Mouse (Mus musculus): ENCODE measurements around the gene Tmem209. TPM values are rescaled to one million over a fixed set of nuclear protein-coding genes. Genes with fewer than 3 reads are reported as not detected.

Tmem209 gene
- polyA plus RNA-seq, 1 experiment from 2014 or later, result 31.0 TPM

- ATAC-seq (ENCODE audit: low read depth) (no peak), DNase-seq (ENCODE audit: low spot score) (no peak)
- no peaks in the 10 kb centered on the region for H3K9me3 ChIP-seq (ENCODE audit: control insufficient read depth, low read length)
- no peaks in the 10 kb centered on the region for H3K36me3 ChIP-seq (ENCODE audit: control insufficient read depth, insufficient read depth, low read length)
- 24% methylated on average over 3 of the region's 7 CpGs for WGBS
- H3K9ac ChIP-seq (ENCODE audit: low read depth, low read length), result no peak overlapping the region
- no peak overlapping the region for H3K4me2 ChIP-seq (ENCODE audit: low read depth, low read length)
- H3K27ac ChIP-seq (replicated peaks; ENCODE audit: low read depth, low read length), result no peak overlapping the region
- H3K27me3 ChIP-seq (replicated peaks; ENCODE audit: control insufficient read depth, insufficient read depth, low read length), result no peaks in the 10 kb centered on the region
- H3K4me1 ChIP-seq (ENCODE audit: control insufficient read depth, insufficient read depth, low read length), result peaks cover 31% of the 10 kb centered on the region
- no peak overlapping the region for H3K4me3 ChIP-seq (ENCODE audit: low read depth, low read length)
Measured at GRCm38 (mm10) chr6:30462822-30463221, 46.8 kb downstream of the Tmem209 start.

DNA sequence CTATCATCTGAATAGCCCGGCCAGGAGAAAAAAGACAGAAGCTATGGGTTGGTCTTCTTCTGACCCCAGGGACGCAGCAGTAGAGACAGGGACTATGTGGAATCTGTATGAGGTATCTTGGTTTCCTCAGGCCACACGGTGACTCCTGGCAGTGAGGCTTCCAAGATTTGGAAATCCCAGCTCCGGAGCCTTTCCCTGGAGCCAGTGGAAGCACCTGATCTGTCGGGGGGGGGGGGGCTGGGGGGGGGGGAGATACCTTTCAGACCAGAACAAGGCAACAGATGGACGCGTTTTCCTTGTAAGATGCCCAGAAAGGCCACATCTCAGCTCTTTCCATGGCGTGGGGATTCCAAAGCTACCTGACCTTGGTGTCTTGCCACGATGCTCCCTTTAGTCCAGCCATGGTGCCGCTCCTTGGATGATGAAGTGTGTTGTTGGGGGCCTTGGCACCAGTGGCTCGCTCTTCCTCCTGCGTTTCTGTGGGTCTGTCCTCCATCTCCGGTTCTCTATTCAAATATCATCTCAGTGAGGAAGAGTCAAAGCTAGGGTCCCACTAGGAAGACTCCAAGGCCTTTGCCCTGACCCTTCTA lies 47.7 kb downstream of the Tmem209 start:
- H3K4me2 ChIP-seq (ENCODE audit: low read depth, low read length), result no peak overlapping the region
- H3K9ac ChIP-seq (ENCODE audit: low read depth, low read length), result no peak overlapping the region
- no peaks in the 10 kb centered on the region for H3K36me3 ChIP-seq (ENCODE audit: control insufficient read depth, insufficient read depth, low read length)
- DNase-seq (ENCODE audit: low spot score) (no peak), ATAC-seq (ENCODE audit: low read depth) (no peak)
- H3K4me3 ChIP-seq (ENCODE audit: low read depth, low read length), result no peak overlapping the region
- 85% methylated on average over 12 of the region's 13 CpGs for WGBS
- H3K9me3 ChIP-seq (ENCODE audit: control insufficient read depth, low read length), result no peaks in the 10 kb centered on the region
- H3K4me1 ChIP-seq (ENCODE audit: control insufficient read depth, insufficient read depth, low read length), result peaks cover 31% of the 10 kb centered on the region
- no peaks in the 10 kb centered on the region for H3K27me3 ChIP-seq (replicated peaks; ENCODE audit: control insufficient read depth, insufficient read depth, low read length)
- no peak overlapping the region for H3K27ac ChIP-seq (replicated peaks; ENCODE audit: low read depth, low read length)

DNA sequence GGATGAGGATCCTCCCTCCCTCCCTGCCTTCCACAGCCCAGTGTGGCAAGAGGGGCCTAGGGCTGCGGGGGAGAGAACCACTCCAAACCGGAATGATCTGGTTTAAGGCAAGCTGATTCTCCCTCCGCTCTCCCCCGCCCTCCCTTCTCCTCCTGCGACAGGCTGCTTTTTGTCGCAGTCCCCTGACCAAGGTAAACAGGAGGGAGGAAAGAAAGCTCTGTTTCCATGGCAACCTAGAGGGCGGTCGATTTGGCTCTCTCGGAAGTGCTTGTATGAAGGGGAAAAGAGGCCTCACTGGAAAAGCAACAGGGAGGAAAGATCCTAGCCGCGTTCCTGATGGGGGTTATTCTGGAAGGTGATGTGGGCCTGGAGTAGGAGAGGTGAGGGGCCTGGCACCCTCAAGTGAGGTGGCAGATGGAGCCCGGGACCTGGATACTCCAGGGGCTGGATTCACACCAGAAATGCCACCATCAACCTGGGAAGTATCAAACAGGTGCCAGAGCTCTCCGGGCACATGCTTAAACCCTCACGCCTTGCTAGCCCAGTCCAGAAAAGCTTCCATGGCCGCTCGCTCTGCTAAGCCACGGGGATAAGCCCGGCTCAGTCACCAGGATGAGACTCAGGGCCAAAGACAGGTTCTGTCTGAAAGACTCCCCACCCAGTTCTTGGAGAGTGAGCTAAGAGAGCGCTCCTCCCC lies 48.7 kb downstream of the Tmem209 start:
- H3K27me3 ChIP-seq (replicated peaks; ENCODE audit: control insufficient read depth, insufficient read depth, low read length), result no peaks in the 10 kb centered on the region

GRCm38 (mm10) chr6:30459811-30460749 lies 49.5 kb downstream of the Tmem209 start:
- 7% methylated on average over 40 of the region's 40 CpGs for WGBS
- H3K4me3 ChIP-seq (ENCODE audit: low read depth, low read length), result peak overlapping the region; percentile 45
- ATAC-seq (ENCODE audit: low read depth) (peak; percentile 20; the same call in 1 of the 2 replicates), DNase-seq (ENCODE audit: low spot score) (peak; percentile 84)
- H3K9me3 ChIP-seq (ENCODE audit: control insufficient read depth, low read length), result no peaks in the 10 kb centered on the region
- H3K27ac ChIP-seq (replicated peaks; ENCODE audit: low read depth, low read length), result peak overlapping the region; percentile 96
- H3K4me2 ChIP-seq (ENCODE audit: low read depth, low read length), result peak overlapping the region; percentile 72
- peaks cover 31% of the 10 kb centered on the region for H3K4me1 ChIP-seq (ENCODE audit: control insufficient read depth, insufficient read depth, low read length)
- no peaks in the 10 kb centered on the region for H3K27me3 ChIP-seq (replicated peaks; ENCODE audit: control insufficient read depth, insufficient read depth, low read length)
- peak overlapping the region; percentile 73 for H3K9ac ChIP-seq (ENCODE audit: low read depth, low read length)
- H3K36me3 ChIP-seq (ENCODE audit: control insufficient read depth, insufficient read depth, low read length), result peaks cover 8% of the 10 kb centered on the region

More for the DNA sequence above, 48.7 kb downstream of the Tmem209 start:
- DNase-seq (ENCODE audit: low spot score), result peak; percentile 96
- H3K4me3 ChIP-seq (ENCODE audit: low read depth, low read length), result no peak overlapping the region
- WGBS, result 17% methylated on average over 17 of the region's 19 CpGs
- H3K9me3 ChIP-seq (ENCODE audit: control insufficient read depth, low read length), result no peaks in the 10 kb centered on the region
- H3K9ac ChIP-seq (ENCODE audit: low read depth, low read length), result peak overlapping the region; percentile 73
- ATAC-seq (ENCODE audit: low read depth), result peak; percentile 92
- H3K27ac ChIP-seq (replicated peaks; ENCODE audit: low read depth, low read length), result peak overlapping the region; percentile 96
- peaks cover 31% of the 10 kb centered on the region for H3K4me1 ChIP-seq (ENCODE audit: control insufficient read depth, insufficient read depth, low read length)
- H3K4me2 ChIP-seq (ENCODE audit: low read depth, low read length), result peak overlapping the region; percentile 72
- H3K36me3 ChIP-seq (ENCODE audit: control insufficient read depth, insufficient read depth, low read length), result no peaks in the 10 kb centered on the region

GRCm38 (mm10) chr6:30459056-30459747 lies 50.4 kb downstream of the Tmem209 start:
- no peaks in the 10 kb centered on the region for H3K9me3 ChIP-seq (ENCODE audit: control insufficient read depth, low read length)
- peak overlapping the region; percentile 73 for H3K9ac ChIP-seq (ENCODE audit: low read depth, low read length)
- H3K27me3 ChIP-seq (replicated peaks; ENCODE audit: control insufficient read depth, insufficient read depth, low read length), result no peaks in the 10 kb centered on the region
- DNase-seq (ENCODE audit: low spot score), result no peak
- H3K36me3 ChIP-seq (ENCODE audit: control insufficient read depth, insufficient read depth, low read length), result peaks cover 16% of the 10 kb centered on the region
- H3K27ac ChIP-seq (replicated peaks; ENCODE audit: low read depth, low read length), result peak overlapping the region; percentile 96
- H3K4me1 ChIP-seq (ENCODE audit: control insufficient read depth, insufficient read depth, low read length), result peaks cover 31% of the 10 kb centered on the region
- no peak for ATAC-seq (ENCODE audit: low read depth)
- WGBS, result 75% methylated on average over 16 of the region's 16 CpGs
- H3K4me2 ChIP-seq (ENCODE audit: low read depth, low read length), result peak overlapping the region; percentile 72
- H3K4me3 ChIP-seq (ENCODE audit: low read depth, low read length), result peak overlapping the region; percentile 45

GRCm38 (mm10) chr6:30458626-30459025 lies 51.0 kb downstream of the Tmem209 start:
- Histone ChIP-seq H3K9me3 (ENCODE audit: control insufficient read depth, low read length) (no peaks in the 10 kb centered on the region), H3K9ac (ENCODE audit: low read depth, low read length) (no peak overlapping the region), H3K4me3 (ENCODE audit: low read depth, low read length) (no peak overlapping the region), H3K36me3 (ENCODE audit: control insufficient read depth, insufficient read depth, low read length) (peaks cover 22% of the 10 kb centered on the region), H3K4me1 (ENCODE audit: control insufficient read depth, insufficient read depth, low read length) (peaks cover 31% of the 10 kb centered on the region), H3K27ac (replicated peaks; ENCODE audit: low read depth, low read length) (no peak overlapping the region; the same call in 1 of the 2 replicates), H3K4me2 (ENCODE audit: low read depth, low read length) (no peak overlapping the region), H3K27me3 (replicated peaks; ENCODE audit: control insufficient read depth, insufficient read depth, low read length) (no peaks in the 10 kb centered on the region)
- 83% methylated on average over 5 of the region's 5 CpGs for WGBS
- DNase-seq (ENCODE audit: low spot score) (no peak), ATAC-seq (ENCODE audit: low read depth) (no peak)

- Histone ChIP-seq H3K4me3 (ENCODE audit: low read depth, low read length) (no peak overlapping the region), H3K27ac (replicated peaks; ENCODE audit: low read depth, low read length) (no peak overlapping the region), H3K4me1 (ENCODE audit: control insufficient read depth, insufficient read depth, low read length) (peaks cover 24% of the 10 kb centered on the region), H3K27me3 (replicated peaks; ENCODE audit: control insufficient read depth, insufficient read depth, low read length) (no peaks in the 10 kb centered on the region), H3K9me3 (ENCODE audit: control insufficient read depth, low read length) (no peaks in the 10 kb centered on the region), H3K9ac (ENCODE audit: low read depth, low read length) (no peak overlapping the region), H3K36me3 (ENCODE audit: control insufficient read depth, insufficient read depth, low read length) (peaks cover 36% of the 10 kb centered on the region), H3K4me2 (ENCODE audit: low read depth, low read length) (no peak overlapping the region)
- DNase-seq (ENCODE audit: low spot score) (no peak), ATAC-seq (ENCODE audit: low read depth) (no peak)
- WGBS, result 90% methylated on average over 7 of the region's 7 CpGs
Measured at GRCm38 (mm10) chr6:30456991-30457390, 52.6 kb downstream of the Tmem209 start.

- 94% methylated on average over 10 of the region's 10 CpGs for WGBS
- Histone ChIP-seq H3K9ac (ENCODE audit: low read depth, low read length) (no peak overlapping the region), H3K27me3 (replicated peaks; ENCODE audit: control insufficient read depth, insufficient read depth, low read length) (no peaks in the 10 kb centered on the region), H3K9me3 (ENCODE audit: control insufficient read depth, low read length) (no peaks in the 10 kb centered on the region), H3K27ac (replicated peaks; ENCODE audit: low read depth, low read length) (no peak overlapping the region), H3K4me3 (ENCODE audit: low read depth, low read length) (no peak overlapping the region), H3K36me3 (ENCODE audit: control insufficient read depth, insufficient read depth, low read length) (peaks cover 49% of the 10 kb centered on the region), H3K4me2 (ENCODE audit: low read depth, low read length) (no peak overlapping the region), H3K4me1 (ENCODE audit: control insufficient read depth, insufficient read depth, low read length) (no peaks in the 10 kb centered on the region)
- DNase-seq (ENCODE audit: low spot score) (no peak), ATAC-seq (ENCODE audit: low read depth) (no peak)
Measured at GRCm38 (mm10) chr6:30439576-30439975, 70.0 kb downstream of the Tmem209 start.

Data from embryonic facial prominence, embryonic 14.5 days (tissue).